In the genomic region with DNA sequence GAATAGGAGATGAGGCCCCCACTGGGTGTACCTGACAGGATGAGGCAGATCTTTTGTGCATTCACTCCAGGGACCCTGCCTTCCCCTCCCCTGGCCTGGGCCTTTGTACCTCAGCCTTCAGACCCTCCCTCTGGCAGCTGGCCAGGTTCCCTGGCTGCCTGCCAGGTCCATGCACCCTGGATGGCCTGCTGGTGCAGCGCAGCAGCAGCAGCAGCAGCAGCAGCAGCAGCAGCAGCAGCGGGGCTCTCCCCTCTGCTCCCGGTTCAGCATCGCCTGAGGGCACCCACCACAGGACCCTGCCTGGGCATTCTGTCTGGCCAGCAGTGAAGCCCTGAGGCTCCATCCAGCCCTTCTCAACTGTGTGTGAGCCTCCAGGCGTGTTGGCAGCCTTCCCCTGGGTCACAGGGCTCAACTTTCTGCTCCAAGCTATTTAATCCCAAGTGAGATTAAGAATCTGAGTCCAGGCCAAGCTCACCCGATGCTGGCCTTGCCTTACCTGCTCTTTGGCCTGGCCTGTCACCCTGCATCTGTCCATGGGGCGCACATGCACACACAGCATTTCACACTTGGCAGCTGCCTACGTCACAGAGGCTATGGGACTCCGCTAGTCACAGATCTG, we compare ENCODE assay signal across 8 mouse cellular contexts. TPM values are rescaled to one million over a fixed set of nuclear protein-coding genes. Genes with fewer than 3 reads are reported as not detected.
DNase-seq lines count a peak whose midpoint lies in the region; ATAC-seq lines count a peak whose summit lies in the region.

No protein-coding gene starts in this region.

- ATAC-seq in heart, embryonic 13.5 days (ENCODE audit: extremely low read depth, insufficient number of reproducible peaks, low FRiP score, low TSS enrichment) = no peak
- ATAC-seq in neural tube, embryonic 15.5 days (ENCODE audit: low FRiP score) = peak; percentile 15; the same call in 1 of the 2 replicates

- WGBS in heart, embryonic 13.5 days = 30% methylated on average over 9 of the region's 9 CpGs
- 26% methylated on average over 9 of the region's 9 CpGs for WGBS in neural tube, embryonic 15.5 days

- no peak overlapping the region for H3K27ac ChIP-seq in heart, embryonic 13.5 days (replicated peaks)
- no peak overlapping the region for H3K27ac ChIP-seq in neural tube, embryonic 15.5 days (replicated peaks)

- DNase-seq in embryo, embryonic 11.5 days (ENCODE audit: low read depth, low spot score) = peak; percentile 56
- DNase-seq in embryo, embryonic 10 days (ENCODE audit: low spot score) = no peak
- DNase-seq in adipocyte (ENCODE audit: low spot score) = peak; percentile 58
- DNase-seq in kidney, postnatal 25 days = peak; percentile 66 to 83
- no peak for DNase-seq in T-cell, adult 2 months (ENCODE audit: low spot score)
- DNase-seq in left cerebral cortex, adult 9 months (ENCODE audit: low spot score in 2 of 2) = no peak

- no peaks in the 10 kb centered on the region for H3K36me3 ChIP-seq in heart, embryonic 13.5 days
- H3K36me3 ChIP-seq in neural tube, embryonic 15.5 days = no peaks in the 10 kb centered on the region

- H3K9me3 ChIP-seq in heart, embryonic 13.5 days = no peaks in the 10 kb centered on the region
- no peaks in the 10 kb centered on the region for H3K9me3 ChIP-seq in neural tube, embryonic 15.5 days (replicated peaks)

- H3K4me3 ChIP-seq in heart, embryonic 13.5 days = no peak overlapping the region
- H3K4me3 ChIP-seq in neural tube, embryonic 15.5 days (replicated peaks) = no peak overlapping the region

- H3K27me3 ChIP-seq in heart, embryonic 13.5 days (replicated peaks) = peaks cover 96% of the 10 kb centered on the region
- peaks cover 49% of the 10 kb centered on the region for H3K27me3 ChIP-seq in neural tube, embryonic 15.5 days (replicated peaks)

- no peak overlapping the region for H3K4me2 ChIP-seq in heart, embryonic 13.5 days
- no peak overlapping the region for H3K4me2 ChIP-seq in neural tube, embryonic 15.5 days

- peaks cover 10% of the 10 kb centered on the region for H3K4me1 ChIP-seq in heart, embryonic 13.5 days
- peaks cover 33% of the 10 kb centered on the region for H3K4me1 ChIP-seq in neural tube, embryonic 15.5 days

- peak overlapping the region; percentile 25 for H3K9ac ChIP-seq in heart, embryonic 13.5 days
- H3K9ac ChIP-seq in neural tube, embryonic 15.5 days (replicated peaks) = 0 out of 2 replicates have a peak overlapping the region, but pooled peaks have one; percentile 18

RNA-seq across cellular contexts. Expression of gene Cdh22, which starts 50.5 kb away (rescaled TPM):
- 0.08 TPM in 1 of 2 replicates, not detected in the other for polyA plus RNA-seq in heart, embryonic 13.5 days (2015; fragmentation: Nextera tagmentation; extraction: Ambion mirVana)
- 11.9 and 15.2 TPM in 2 replicates for polyA plus RNA-seq in neural tube, embryonic 15.5 days (2015; fragmentation: Nextera tagmentation; extraction: Ambion mirVana)

Comparison
In these comparisons a context has a peak if more than half of its experiments do, and no peak if none do; other contexts are left out.
1. DNase-seq: peak in embryo, embryonic 11.5 days (single experiment), adipocyte (single experiment) and kidney, postnatal 25 days (2 of 2); none in embryo, embryonic 10 days (single experiment), T-cell, adult 2 months (single experiment) and left cerebral cortex, adult 9 months (0 of 2).
2. RNA of gene Cdh22, which starts 50.5 kb away (polyA plus RNA-seq): 11.9 to 15.2 TPM in neural tube, embryonic 15.5 days; 0.08 TPM in heart, embryonic 13.5 days; every median in the first group is over 10 times any median in the second.